Mouse (Mus musculus) myocyte (in vitro differentiated cells): ENCODE data around the gene Epm2a. TPM values are rescaled to one million over a fixed set of nuclear protein-coding genes. Genes with fewer than 3 reads are reported as not detected.
"Not testable (repeated sequence)": the region's sequence is repeated elsewhere in the genome, so short reads cannot be mapped to it uniquely, and the experiment has no call there.

Experiments used
- H3K27me3 ChIP-seq: one replicate; pipeline ENCODE4 v1.6.1; 2011; ENCODE audit not compliant: control insufficient read depth, insufficient read depth, insufficient read length
- H3K36me3 ChIP-seq: one replicate; pipeline ENCODE4 v1.6.1; 2011; ENCODE audit not compliant: control insufficient read depth, insufficient read depth
- H3K4me2 ChIP-seq: one replicate; pipeline ENCODE4 v1.6.1; 2011; ENCODE audit warnings: low read depth, control low read depth
- H3K4me3 ChIP-seq: one replicate; pipeline ENCODE4 v1.5.1; 2011; ENCODE audit warnings: mild to moderate bottlenecking, control low read depth, moderate library complexity
- H3K79me2 ChIP-seq: one replicate; pipeline ENCODE4 v1.6.1; 2011; ENCODE audit not compliant: control insufficient read depth, insufficient read depth
- H3ac ChIP-seq: one replicate; pipeline ENCODE4 v1.6.1; 2011; ENCODE audit not compliant: control insufficient read depth, insufficient read length
- CEBPB ChIP-seq: IDR thresholded peaks from 2 replicates; pipeline ENCODE4 v1.6.1; 2011; ENCODE audit warnings: mild to moderate bottlenecking, moderate library complexity; ENCODE audit not compliant: poor library complexity, insufficient read depth, severe bottlenecking
- E2F4 ChIP-seq: IDR thresholded peaks from one replicate; pipeline ENCODE4 v1.6.1; 2011; ENCODE audit warnings: mild to moderate bottlenecking, control low read depth, moderate library complexity; ENCODE audit not compliant: insufficient read depth
- MAX ChIP-seq: IDR thresholded peaks from one replicate; pipeline ENCODE4 v1.6.1; 2011; ENCODE audit warnings: low read depth, mild to moderate bottlenecking, control low read depth
- MYOD1 ChIP-seq, 3 experiments: IDR thresholded peaks; one replicate each; pipeline ENCODE4 v1.6.1; 2011; ENCODE audit warnings: control low read depth in 2 of 3, low read depth in 2 of 3, mild to moderate bottlenecking in 2 of 3, moderate library complexity in 1 of 3; ENCODE audit not compliant: insufficient read length in 2 of 3, control insufficient read depth in 1 of 3
- MYOG ChIP-seq, 3 experiments: IDR thresholded peaks; one replicate each; pipeline ENCODE4 v1.6.1; 2011; ENCODE audit warnings: control low read depth in 2 of 3, low read depth in 2 of 3, mild to moderate bottlenecking in 2 of 3; ENCODE audit not compliant: insufficient read length in 2 of 3, control insufficient read depth in 1 of 3, insufficient read depth in 1 of 3
- POLR2A ChIP-seq: IDR thresholded peaks from one replicate; pipeline ENCODE4 v1.6.1; 2011; ENCODE audit warnings: low read depth, mild to moderate bottlenecking, control low read depth, moderate library complexity; ENCODE audit not compliant: insufficient read length
- POLR2AphosphoS2 ChIP-seq: IDR thresholded peaks from one replicate; pipeline ENCODE4 v1.6.1; 2011; ENCODE audit warnings: low read depth, control low read depth; ENCODE audit not compliant: insufficient read length
- REST ChIP-seq: IDR thresholded peaks from one replicate; pipeline ENCODE4 v1.6.1; 2011; ENCODE audit warnings: mild to moderate bottlenecking, control low read depth, moderate library complexity; ENCODE audit not compliant: insufficient read depth, insufficient read length
- SRF ChIP-seq: IDR thresholded peaks from one replicate; pipeline ENCODE4 v1.6.1; 2011; ENCODE audit warnings: low read depth; ENCODE audit not compliant: control insufficient read depth, insufficient read length
- TCF12 ChIP-seq: IDR thresholded peaks from one replicate; pipeline ENCODE4 v1.6.1; 2011; ENCODE audit warnings: mild to moderate bottlenecking, control low read depth; ENCODE audit not compliant: poor library complexity, insufficient read depth, severe bottlenecking
- TCF3 ChIP-seq: IDR thresholded peaks from one replicate; pipeline ENCODE4 v1.6.1; 2011; ENCODE audit warnings: low read depth, control low read depth; ENCODE audit not compliant: insufficient read length
- USF1 ChIP-seq: IDR thresholded peaks from one replicate; pipeline ENCODE4 v1.6.1; 2011; ENCODE audit warnings: low read depth, mild to moderate bottlenecking, control low read depth, moderate library complexity
- polyA plus RNA-seq: library from polyadenylated mRNA; unstranded; fragments of >200 nt; fragmentation: generic; extraction: Trizol; gene quantifications from one replicate; pipeline ENCODE4 v1.2.1, GENCODE M21; 2012; ENCODE audit warnings: missing spikeins

Epm2a gene
- polyA plus RNA-seq, 1 experiment, result 1.0 TPM

GRCm38 (mm10) chr10:11309866-11310265, 33.3 kb upstream of the Epm2a start:
- no peak for TF ChIP-seq TCF3
- no peak for TF ChIP-seq MAX
- TF ChIP-seq SRF, result no peak
- no peak for TF ChIP-seq MYOG (IDR thresholded peaks at IDR 0.05; ENCODE audit: control insufficient read depth in 1 of 3, insufficient read depth in 1 of 3, insufficient read length in 2 of 3, low read depth in 2 of 3)
- no peak for TF ChIP-seq TCF12
- TF ChIP-seq POLR2AphosphoS2, result no peak
- TF ChIP-seq REST, result no peak
- no peak for TF ChIP-seq POLR2A
- TF ChIP-seq E2F4, result no peak
- TF ChIP-seq MYOD1 (IDR thresholded peaks at IDR 0.05; ENCODE audit: control insufficient read depth in 1 of 3, insufficient read length in 2 of 3, low read depth in 2 of 3), result no peak
- no peak for TF ChIP-seq USF1
- TF ChIP-seq CEBPB, result no peak
- H3K4me2 ChIP-seq, result no peak overlapping the region
- no peaks in the 10 kb centered on the region for H3K36me3 ChIP-seq
- H3K4me3 ChIP-seq, result no peak overlapping the region
- H3K27me3 ChIP-seq, result no peaks in the 10 kb centered on the region
- no peak overlapping the region for H3ac ChIP-seq
- no peaks in the 10 kb centered on the region for H3K79me2 ChIP-seq

- no peak overlapping the region for H3K4me2 ChIP-seq
- H3K4me3 ChIP-seq, result no peak overlapping the region
- TF ChIP-seq USF1, result no peak
- TF ChIP-seq TCF3, result no peak
- no peak for TF ChIP-seq MYOG (IDR thresholded peaks at IDR 0.05; ENCODE audit: control insufficient read depth in 1 of 3, insufficient read depth in 1 of 3, insufficient read length in 2 of 3, low read depth in 2 of 3)
- no peak for TF ChIP-seq REST
- H3K79me2 ChIP-seq, result no peaks in the 10 kb centered on the region
- no peaks in the 10 kb centered on the region for H3K27me3 ChIP-seq
- H3K36me3 ChIP-seq, result no peaks in the 10 kb centered on the region
- no peak overlapping the region for H3ac ChIP-seq
Observed at GRCm38 (mm10) chr10:11310481-11310880, 32.7 kb upstream of the Epm2a start.

- not testable (repeated sequence) for H3K4me2 ChIP-seq, H3K27me3 ChIP-seq, H3ac ChIP-seq, H3K79me2 ChIP-seq, H3K4me3 ChIP-seq, H3K36me3 ChIP-seq
Observed at GRCm38 (mm10) chr10:11317856-11318454, 25.2 kb upstream of the Epm2a start.

- H3K4me3 ChIP-seq, result no peak overlapping the region
- H3K4me2 ChIP-seq, result no peak overlapping the region
Observed at GRCm38 (mm10) chr10:11319446-11319970, 23.7 kb upstream of the Epm2a start.

GRCm38 (mm10) chr10:11322316-11322715, 20.9 kb upstream of the Epm2a start:
- no peak overlapping the region for H3K4me3 ChIP-seq
- H3K27me3 ChIP-seq, result no peaks in the 10 kb centered on the region
- no peaks in the 10 kb centered on the region for H3K36me3 ChIP-seq
- H3ac ChIP-seq, result no peak overlapping the region
- no peak overlapping the region for H3K4me2 ChIP-seq
- no peaks in the 10 kb centered on the region for H3K79me2 ChIP-seq
- TF ChIP-seq REST, result no peak
- TF ChIP-seq POLR2A, result no peak
- no peak for TF ChIP-seq USF1
- TF ChIP-seq TCF12, result no peak
- TF ChIP-seq MYOD1 (IDR thresholded peaks at IDR 0.05; ENCODE audit: control insufficient read depth in 1 of 3, insufficient read length in 2 of 3, low read depth in 2 of 3), result no peak

More at GRCm38 (mm10) chr10:11319446-11319970, 23.7 kb upstream of the Epm2a start:
- TF ChIP-seq SRF (no peak), CEBPB (no peak), MYOG (IDR thresholded peaks at IDR 0.05; ENCODE audit: control insufficient read depth in 1 of 3, insufficient read depth in 1 of 3, insufficient read length in 2 of 3, low read depth in 2 of 3) (no peak), MAX (no peak), MYOD1 (IDR thresholded peaks at IDR 0.05; ENCODE audit: control insufficient read depth in 1 of 3, insufficient read length in 2 of 3, low read depth in 2 of 3) (no peak), TCF3 (no peak), REST (no peak), E2F4 (no peak)
- Histone ChIP-seq H3K36me3 (no peaks in the 10 kb centered on the region), H3K79me2 (no peaks in the 10 kb centered on the region), H3ac (no peak overlapping the region), H3K27me3 (no peaks in the 10 kb centered on the region)

- Histone ChIP-seq H3K36me3 (no peaks in the 10 kb centered on the region), H3K4me3 (no peak overlapping the region), H3K79me2 (no peaks in the 10 kb centered on the region), H3K4me2 (no peak overlapping the region), H3K27me3 (no peaks in the 10 kb centered on the region), H3ac (no peak overlapping the region)
- no peak for TF ChIP-seq MAX
- no peak for TF ChIP-seq POLR2A
- TF ChIP-seq SRF, result no peak
- no peak for TF ChIP-seq E2F4
- TF ChIP-seq TCF12, result no peak
- TF ChIP-seq MYOD1 (IDR thresholded peaks at IDR 0.05; ENCODE audit: control insufficient read depth in 1 of 3, insufficient read length in 2 of 3, low read depth in 2 of 3), result no peak
- TF ChIP-seq TCF3, result no peak
- no peak for TF ChIP-seq CEBPB
- TF ChIP-seq POLR2AphosphoS2, result no peak
- no peak for TF ChIP-seq REST
- no peak for TF ChIP-seq USF1
Observed at GRCm38 (mm10) chr10:11323202-11323898, 19.9 kb upstream of the Epm2a start.
